Mouse (Mus musculus): Measurements from ENCODE around the gene Olfr30. TPM values are rescaled to one million over a fixed set of nuclear protein-coding genes. Genes with fewer than 3 reads are reported as not detected.

Gene Olfr30
- total and polyA plus RNA-seq, 3 experiments, result not detected

DNA sequence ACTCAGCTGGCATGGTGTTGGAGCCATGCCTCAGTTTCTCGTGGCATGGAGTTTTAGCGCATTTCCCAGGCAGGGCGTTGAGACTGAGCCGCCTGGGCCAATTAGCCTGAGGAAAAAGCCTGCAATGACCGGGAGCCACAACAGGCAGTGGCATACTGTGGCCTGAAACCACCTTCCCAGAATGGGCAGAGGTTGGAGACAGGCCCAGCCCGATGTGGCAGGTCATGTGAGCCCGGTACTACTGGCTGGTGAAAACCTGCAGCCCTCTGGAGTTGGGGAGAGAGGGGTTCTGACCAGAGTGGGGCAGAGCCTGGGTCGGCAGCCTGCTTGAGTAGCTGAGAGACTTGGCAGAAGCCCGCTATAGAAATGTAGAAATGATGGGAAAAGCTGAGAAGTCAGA is 36.7 kb upstream of the Olfr30 start:
- H3K4me2 ChIP-seq (ENCODE audit: insufficient read depth, low read depth, poor library complexity, severe bottlenecking), result no peak overlapping the region
- H3K27me3 ChIP-seq (replicated peaks), result peaks cover 58% of the 10 kb centered on the region
- dilution Hi-C loops (cut with MboI; ENCODE audit: extremely low pct_ligation_motif_present, extremely low pct_unique_long_range_greater_than_20kb, low sequenced_read_pairs), result no loop called here
- H3K9ac ChIP-seq (ENCODE audit: insufficient read depth, low read depth), result no peak overlapping the region
- no peaks in the 10 kb centered on the region for H3K36me3 ChIP-seq (replicated peaks in 1 of 2; ENCODE audit: control insufficient read depth in 1 of 2, insufficient read depth in 1 of 2, low read length in 1 of 2)
- TF ChIP-seq IRF4 (IDR thresholded peaks at IDR 0.05; ENCODE audit: low read depth, low read length) (no peak), NELFE (IDR thresholded peaks at IDR 0.05; ENCODE audit: low read depth, low read length) (no peak), SMC3 (IDR thresholded peaks at IDR 0.05; ENCODE audit: low read depth, low read length) (no peak)
- no peak for DNase-seq (ENCODE audit: extremely low read depth)
- no peak overlapping the region for H3K4me3 ChIP-seq (replicated peaks in 1 of 3; ENCODE audit: low read depth in 2 of 3, low read length in 2 of 3, poor library complexity in 1 of 3)
- no peak overlapping the region for H3K27ac ChIP-seq (ENCODE audit: insufficient read depth, low read depth)
- H3K79me2 ChIP-seq (replicated peaks; ENCODE audit: control insufficient read depth, extremely low read depth, insufficient read depth, poor library complexity, severe bottlenecking), result no peaks in the 10 kb centered on the region
- no peaks in the 10 kb centered on the region for H3K4me1 ChIP-seq (ENCODE audit: control insufficient read depth in 1 of 2, insufficient read depth in 2 of 2)
- in situ Hi-C loops (cut with MboI; ENCODE audit: low pct_ligation_motif_present, low pct_unique_long_range_greater_than_20kb, low sequenced_read_pairs), result no loop called here
- peaks cover 3% of the 10 kb centered on the region for H3K9me3 ChIP-seq (replicated peaks; ENCODE audit: low read length)

DNA sequence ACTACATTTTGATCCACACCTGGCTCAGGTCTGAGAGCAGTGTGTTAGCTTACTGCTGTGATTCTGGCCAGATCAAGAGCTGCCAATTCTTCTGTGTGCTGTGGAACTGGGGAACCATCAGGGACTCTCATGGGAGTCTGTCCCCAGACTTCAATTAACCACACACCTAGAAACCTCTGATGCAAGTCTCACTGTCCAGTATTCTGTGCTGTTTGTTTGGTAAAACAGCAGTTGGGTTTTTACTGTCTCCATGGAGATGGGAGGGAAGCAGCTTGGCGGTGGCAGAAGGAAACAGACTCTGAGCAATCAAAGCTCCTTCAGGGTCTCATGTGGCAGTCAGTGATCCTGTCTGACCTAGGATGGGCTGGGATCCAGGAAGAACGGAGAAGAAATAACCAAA is 30.4 kb upstream of the Olfr30 start, which contains the start of gene Olfr332:
Gene Olfr332 (minus strand): TSS at position 101 of the 400 bp plus-strand sequence.
- H3K4me2 ChIP-seq (ENCODE audit: insufficient read depth, low read depth, poor library complexity, severe bottlenecking), result no peak within 1 kb of the TSS
- H3K4me1 ChIP-seq (ENCODE audit: control insufficient read depth in 1 of 2, insufficient read depth in 2 of 2), result no peaks in the 10 kb centered on the region
- TF ChIP-seq HCFC1 (IDR thresholded peaks at IDR 0.05; ENCODE audit: low read depth, low read length), result no peak
- TF ChIP-seq TCF12 (IDR thresholded peaks at IDR 0.05; ENCODE audit: low read depth, low read length), result no peak
- TF ChIP-seq MXI1 (IDR thresholded peaks at IDR 0.05; ENCODE audit: low read depth, low read length), result no peak
- no peak for TF ChIP-seq ZNF384 (IDR thresholded peaks at IDR 0.05; ENCODE audit: low read depth, low read length)
- no peak for TF ChIP-seq SIN3A (IDR thresholded peaks at IDR 0.05; ENCODE audit: low read length)
- TF ChIP-seq MYC (IDR thresholded peaks at IDR 0.05; ENCODE audit: low read depth, low read length), result no peak
- no peak for TF ChIP-seq SMC3 (IDR thresholded peaks at IDR 0.05; ENCODE audit: low read depth, low read length)
- TF ChIP-seq ZKSCAN1 (IDR thresholded peaks at IDR 0.05; ENCODE audit: borderline replicate concordance, low read depth, low read length), result no peak
- dilution Hi-C loops (cut with MboI; ENCODE audit: extremely low pct_ligation_motif_present, extremely low pct_unique_long_range_greater_than_20kb, low sequenced_read_pairs), result no loop called here
- no peaks in the 10 kb centered on the region for H3K36me3 ChIP-seq (replicated peaks in 1 of 2; ENCODE audit: control insufficient read depth in 1 of 2, insufficient read depth in 1 of 2, low read length in 1 of 2)
- H3K4me3 ChIP-seq (replicated peaks in 1 of 3; ENCODE audit: low read depth in 2 of 3, low read length in 2 of 3, poor library complexity in 1 of 3), result no peak within 1 kb of the TSS
- peaks cover 73% of the 10 kb centered on the region for H3K27me3 ChIP-seq (replicated peaks)
- no peak within 1 kb of the TSS for H3K27ac ChIP-seq (ENCODE audit: insufficient read depth, low read depth)
- in situ Hi-C loops (cut with MboI; ENCODE audit: low pct_ligation_motif_present, low pct_unique_long_range_greater_than_20kb, low sequenced_read_pairs), result no loop called here
- peaks cover 13% of the 10 kb centered on the region for H3K9me3 ChIP-seq (replicated peaks; ENCODE audit: low read length)
- no peak within 1 kb of the TSS for H3K9ac ChIP-seq (ENCODE audit: insufficient read depth, low read depth)
- no peaks in the 10 kb centered on the region for H3K79me2 ChIP-seq (replicated peaks; ENCODE audit: control insufficient read depth, extremely low read depth, insufficient read depth, poor library complexity, severe bottlenecking)
- DNase-seq (ENCODE audit: extremely low read depth), result no peak

DNA sequence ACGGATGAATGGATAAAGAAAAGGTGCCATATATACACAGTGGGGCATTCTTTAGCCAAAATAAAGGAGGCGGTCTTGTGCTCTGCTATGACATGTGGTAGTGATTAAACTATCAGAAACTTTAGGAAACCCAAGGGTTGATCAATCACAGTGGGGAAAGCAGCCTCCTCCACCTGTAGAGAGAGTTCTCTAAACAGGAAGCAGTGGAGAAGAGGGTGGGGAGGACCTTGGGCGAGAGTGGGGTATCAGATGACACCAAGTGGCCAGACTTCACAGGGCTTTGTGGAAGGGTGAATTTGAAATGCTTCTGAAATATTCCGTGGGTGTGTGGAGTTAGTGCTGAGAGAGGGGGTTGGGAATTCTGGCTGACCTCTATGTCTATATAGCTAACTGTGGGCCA is 8.5 kb downstream of the Olfr30 start:
- no peak overlapping the region for H3K27ac ChIP-seq (ENCODE audit: insufficient read depth, low read depth)
- dilution Hi-C loops (cut with MboI; ENCODE audit: extremely low pct_ligation_motif_present, extremely low pct_unique_long_range_greater_than_20kb, low sequenced_read_pairs) (no loop called here), in situ Hi-C loops (cut with MboI; ENCODE audit: low pct_ligation_motif_present, low pct_unique_long_range_greater_than_20kb, low sequenced_read_pairs) (no loop called here)
- no peaks in the 10 kb centered on the region for H3K79me2 ChIP-seq (replicated peaks; ENCODE audit: control insufficient read depth, extremely low read depth, insufficient read depth, poor library complexity, severe bottlenecking)
- H3K27me3 ChIP-seq (replicated peaks), result peaks cover 68% of the 10 kb centered on the region
- no peaks in the 10 kb centered on the region for H3K36me3 ChIP-seq (replicated peaks in 1 of 2; ENCODE audit: control insufficient read depth in 1 of 2, insufficient read depth in 1 of 2, low read length in 1 of 2)
- H3K4me3 ChIP-seq (replicated peaks in 1 of 3; ENCODE audit: low read depth in 2 of 3, low read length in 2 of 3, poor library complexity in 1 of 3), result no peak overlapping the region
- H3K4me1 ChIP-seq (ENCODE audit: control insufficient read depth in 1 of 2, insufficient read depth in 2 of 2), result 0 out of 4 replicates have a peak, but pooled peaks cover 0 to 4% of the 10 kb centered on the region in 2 experiments
- TF ChIP-seq UBTF (IDR thresholded peaks at IDR 0.05; ENCODE audit: low read depth, low read length), result no peak
- TF ChIP-seq HCFC1 (IDR thresholded peaks at IDR 0.05; ENCODE audit: low read depth, low read length), result no peak
- no peak for TF ChIP-seq E2F4 (IDR thresholded peaks at IDR 0.05; ENCODE audit: insufficient replicate concordance, low read depth, low read length)
- no peak for TF ChIP-seq TCF12 (IDR thresholded peaks at IDR 0.05; ENCODE audit: low read depth, low read length)
- TF ChIP-seq ZNF384 (IDR thresholded peaks at IDR 0.05; ENCODE audit: low read depth, low read length), result no peak
- TF ChIP-seq ZC3H11A (IDR thresholded peaks at IDR 0.05; ENCODE audit: low read depth, low read length), result no peak
- H3K4me2 ChIP-seq (ENCODE audit: insufficient read depth, low read depth, poor library complexity, severe bottlenecking), result no peak overlapping the region
- H3K9me3 ChIP-seq (replicated peaks; ENCODE audit: low read length), result peaks cover 9% of the 10 kb centered on the region
- no peak overlapping the region for H3K9ac ChIP-seq (ENCODE audit: insufficient read depth, low read depth)
- no peak for DNase-seq (ENCODE audit: extremely low read depth)

Measured in CH12.LX (cell line).